In genomic region chr5:144753041-144753440, GRCm38 (mm10) we compare ENCODE assay signal across 8 mouse cellular contexts. TPM values are rescaled to one million over a fixed set of nuclear protein-coding genes. Genes with fewer than 3 reads are reported as not detected.
DNase-seq lines count a peak whose midpoint lies in the region; ATAC-seq and TF ChIP-seq lines count a peak whose summit lies in the region.

No protein-coding gene starts in this region.

- no peaks in the 10 kb centered on the region for H3K36me3 ChIP-seq in kidney, adult 2 months (ENCODE audit: control insufficient read depth, insufficient read depth, low read length)
- H3K36me3 ChIP-seq in kidney, embryonic 15.5 days, result no peaks in the 10 kb centered on the region
- H3K36me3 ChIP-seq in MEL (ENCODE audit: control insufficient read depth in 1 of 2, insufficient read depth in 2 of 2, low read length in 2 of 2), result no peaks in the 10 kb centered on the region
- no peaks in the 10 kb centered on the region for H3K36me3 ChIP-seq in intestine, postnatal 0 days (ENCODE audit: control insufficient read depth, insufficient read depth)
- no peaks in the 10 kb centered on the region for H3K36me3 ChIP-seq in liver, embryonic 11.5 days (ENCODE audit: control insufficient read depth, insufficient read depth, low read length)

- H3K9me3 ChIP-seq in kidney, embryonic 15.5 days (replicated peaks), result no peaks in the 10 kb centered on the region
- H3K9me3 ChIP-seq in MEL (replicated peaks; ENCODE audit: insufficient read depth, low read length), result no peaks in the 10 kb centered on the region
- H3K9me3 ChIP-seq in intestine, postnatal 0 days (ENCODE audit: control insufficient read depth), result no peaks in the 10 kb centered on the region
- H3K9me3 ChIP-seq in liver, embryonic 11.5 days (ENCODE audit: control insufficient read depth, low read length), result no peaks in the 10 kb centered on the region

- no peak for TF ChIP-seq POLR2A in kidney, adult 2 months (IDR thresholded peaks at IDR 0.05; ENCODE audit: low read depth, low read length)
- no peak for TF ChIP-seq POLR2A in MEL (IDR thresholded peaks at IDR 0.05; ENCODE audit: control insufficient read depth in 1 of 2, insufficient read depth in 1 of 2, low read depth in 1 of 2, low read length in 2 of 2, poor library complexity in 1 of 2)

- no peaks in the 10 kb centered on the region for H3K27me3 ChIP-seq in kidney, adult 2 months (replicated peaks; ENCODE audit: control insufficient read depth, insufficient read depth, low read length)
- no peaks in the 10 kb centered on the region for H3K27me3 ChIP-seq in kidney, embryonic 15.5 days
- H3K27me3 ChIP-seq in MEL (ENCODE audit: control insufficient read depth in 1 of 2, insufficient read depth in 2 of 2, low read length in 2 of 2), result no peaks in the 10 kb centered on the region
- H3K27me3 ChIP-seq in intestine, postnatal 0 days (replicated peaks; ENCODE audit: control insufficient read depth, insufficient read depth, low read length), result no peaks in the 10 kb centered on the region
- H3K27me3 ChIP-seq in liver, embryonic 11.5 days (replicated peaks; ENCODE audit: control insufficient read depth, insufficient read depth, low read length), result no peaks in the 10 kb centered on the region

- no peak overlapping the region for H3K27ac ChIP-seq in kidney, adult 2 months (ENCODE audit: insufficient read depth, low read depth, low read length)
- H3K27ac ChIP-seq in kidney, embryonic 15.5 days, result no peak overlapping the region
- no peak overlapping the region for H3K27ac ChIP-seq in MEL (ENCODE audit: control insufficient read depth, low read depth, low read length)
- H3K27ac ChIP-seq in intestine, postnatal 0 days (ENCODE audit: low read depth, low read length), result no peak overlapping the region
- H3K27ac ChIP-seq in liver, embryonic 11.5 days (ENCODE audit: low read depth, low read length), result no peak overlapping the region

- peak; percentile 42 for TF ChIP-seq RAD21 in MEL (IDR thresholded peaks at IDR 0.05; ENCODE audit: low read depth, low read length)

- H3K9ac ChIP-seq in kidney, embryonic 15.5 days, result no peak overlapping the region
- no peak overlapping the region for H3K9ac ChIP-seq in MEL (ENCODE audit: control insufficient read depth, low read depth, low read length, poor library complexity, severe bottlenecking)
- H3K9ac ChIP-seq in intestine, postnatal 0 days (ENCODE audit: low read depth, low read length), result no peak overlapping the region
- no peak overlapping the region for H3K9ac ChIP-seq in liver, embryonic 11.5 days (ENCODE audit: low read depth, low read length)

- no peak overlapping the region for H3K4me2 ChIP-seq in kidney, embryonic 15.5 days
- no peak overlapping the region for H3K4me2 ChIP-seq in intestine, postnatal 0 days (replicated peaks; ENCODE audit: low read depth)
- no peak overlapping the region for H3K4me2 ChIP-seq in liver, embryonic 11.5 days

- peak; percentile 79 for DNase-seq in kidney, adult 2 months
- peak; percentile 75 for DNase-seq in MEL (ENCODE audit: low read depth, low spot score)
- DNase-seq in cerebellum, postnatal 14 days, result peak; percentile 69 to 70
- no peak for DNase-seq in liver, embryonic 11.5 days (ENCODE audit: low spot score)
- DNase-seq in right cerebral cortex, adult 18-20 months, result peak; percentile 83
- no peak for DNase-seq in c-Kit-positive CD71-positive TER-119-positive erythroid progenitor cells, embryonic 14.5 days (ENCODE audit: low spot score)

- 0 out of 2 replicates have a peak, but pooled peaks have one; percentile 28 for TF ChIP-seq CTCF in kidney, adult 2 months (conservative IDR thresholded peaks at IDR 0.05; ENCODE audit: insufficient read depth, insufficient read length, low read depth, low read length)
- TF ChIP-seq CTCF in MEL (IDR thresholded peaks at IDR 0.05 in 2 of 3, conservative IDR thresholded peaks at IDR 0.05 in 1 of 3; ENCODE audit: control insufficient read depth in 1 of 3, insufficient read depth in 1 of 3, low read depth in 2 of 3, low read length in 3 of 3, poor library complexity in 1 of 3, severe bottlenecking in 1 of 3), result peak; percentile 38 to 57 (median 49)
- TF ChIP-seq CTCF in intestine, postnatal 0 days (IDR thresholded peaks at IDR 0.05; ENCODE audit: low read depth), result peak; percentile 75

- H3K4me1 ChIP-seq in kidney, adult 2 months (ENCODE audit: control insufficient read depth, insufficient read depth, low read length), result no peaks in the 10 kb centered on the region
- peaks cover 5% of the 10 kb centered on the region for H3K4me1 ChIP-seq in kidney, embryonic 15.5 days
- no peaks in the 10 kb centered on the region for H3K4me1 ChIP-seq in MEL (ENCODE audit: control insufficient read depth in 1 of 2, insufficient read depth in 2 of 2, low read length in 2 of 2)
- peaks cover 4% of the 10 kb centered on the region; the same call in 1 of the 2 replicates for H3K4me1 ChIP-seq in intestine, postnatal 0 days (replicated peaks; ENCODE audit: control insufficient read depth, insufficient read depth, low read length)
- H3K4me1 ChIP-seq in liver, embryonic 11.5 days (replicated peaks; ENCODE audit: control insufficient read depth, insufficient read depth, low read length), result no peaks in the 10 kb centered on the region; the same call in 1 of the 2 replicates

- no peaks in the 10 kb centered on the region for H3K79me2 ChIP-seq in MEL (ENCODE audit: control insufficient read depth, insufficient read depth, low read length, poor library complexity)

- TF ChIP-seq EP300 in MEL (IDR thresholded peaks at IDR 0.05; ENCODE audit: low read depth in 1 of 2, low read length in 2 of 2), result no peak

- H3K4me3 ChIP-seq in kidney, adult 2 months (ENCODE audit: insufficient read depth, low read depth, low read length), result no peak overlapping the region
- no peak overlapping the region for H3K4me3 ChIP-seq in kidney, embryonic 15.5 days (replicated peaks)
- no peak overlapping the region for H3K4me3 ChIP-seq in MEL (ENCODE audit: control insufficient read depth in 1 of 2, insufficient read depth in 1 of 2, low read depth in 2 of 2, low read length in 2 of 2)
- H3K4me3 ChIP-seq in intestine, postnatal 0 days (ENCODE audit: low read depth, low read length), result no peak overlapping the region
- no peak overlapping the region for H3K4me3 ChIP-seq in liver, embryonic 11.5 days (ENCODE audit: low read depth, low read length)

- 59% methylated on average over 7 of the region's 7 CpGs for WGBS in kidney, adult 2 months
- 67% methylated on average over 7 of the region's 7 CpGs for WGBS in kidney, embryonic 15.5 days
- WGBS in intestine, postnatal 0 days, result 48% methylated on average over 7 of the region's 7 CpGs
- 45% methylated on average over 7 of the region's 7 CpGs for WGBS in liver, embryonic 11.5 days

- ATAC-seq in kidney, embryonic 15.5 days (replicated peaks; ENCODE audit: low FRiP score), result no peak
- ATAC-seq in intestine, postnatal 0 days, result 0 out of 2 replicates have a peak, but pooled peaks have one; percentile 39
- 0 out of 2 replicates have a peak, but pooled peaks have one; percentile 37 for ATAC-seq in liver, embryonic 11.5 days (replicated peaks; ENCODE audit: low FRiP score)

TF ChIP-seq in MEL, 35 proteins besides CTCF, POLR2A, EP300 and RAD21:
- TF ChIP-seq SMC3 (IDR thresholded peaks at IDR 0.05; ENCODE audit: low read depth, low read length), result peak; percentile 39; the same call in 1 of the 2 replicates
- no peak for TF ChIP-seq USF2 (IDR thresholded peaks at IDR 0.05; ENCODE audit: borderline replicate concordance in 1 of 2, insufficient read depth in 1 of 2, low read depth in 1 of 2, low read length in 2 of 2)

RNA-seq across cellular contexts. Expression of gene Tmem130, which starts 8.6 kb away (rescaled TPM):
- 0.26 and 0.55 TPM in 2 replicates for polyA plus RNA-seq in kidney, adult 2 months (2012; rRNA removed)
- polyA plus RNA-seq in kidney, embryonic 15.5 days (2015; fragmentation: Nextera tagmentation; extraction: Ambion mirVana), result 0.50 and 2.5 TPM in 2 replicates
- total RNA-seq in MEL (2012; rRNA removed), result not detected in 2 replicates
- under 1 TPM in 1 of 2 experiments, not detected in 1; 0.14 TPM for polyA plus RNA-seq in MEL (2012; ENCODE audit: insufficient read depth in 1 of 2, insufficient read length in 2 of 2, low read depth in 1 of 2, low replicate concordance in 2 of 2, missing spikeins in 1 of 2)
- 2.4 and 2.9 TPM in 2 replicates for polyA plus RNA-seq in intestine, postnatal 0 days (2015; fragmentation: Nextera tagmentation; extraction: Ambion mirVana)
- polyA plus RNA-seq in liver, embryonic 11.5 days (2014; fragmentation: Nextera tagmentation; extraction: Ambion mirVana), result 0.65 and 0.86 TPM in 2 replicates

RNA-seq across cellular contexts. Expression of gene Trrap, which starts 14.5 kb away (rescaled TPM):
- 71.7 and 79.7 TPM in 2 replicates for polyA plus RNA-seq in kidney, adult 2 months (2012; rRNA removed)
- 70.0 and 84.0 TPM in 2 replicates for polyA plus RNA-seq in kidney, embryonic 15.5 days (2015; fragmentation: Nextera tagmentation; extraction: Ambion mirVana)
- total RNA-seq in MEL (2012; rRNA removed), result 44.1 and 48.9 TPM in 2 replicates
- polyA plus RNA-seq in MEL (2012; ENCODE audit: insufficient read depth in 1 of 2, insufficient read length in 2 of 2, low read depth in 1 of 2, low replicate concordance in 2 of 2, missing spikeins in 1 of 2), result 10 to 100 TPM; 45.6 to 91.6 TPM
- 20.0 and 24.3 TPM in 2 replicates for polyA plus RNA-seq in intestine, postnatal 0 days (2015; fragmentation: Nextera tagmentation; extraction: Ambion mirVana)
- 58.6 and 64.2 TPM in 2 replicates for polyA plus RNA-seq in liver, embryonic 11.5 days (2014; fragmentation: Nextera tagmentation; extraction: Ambion mirVana)

Comparison
In these comparisons a context has a peak if more than half of its experiments do, and no peak if none do; other contexts are left out.
1. DNase-seq: peak in kidney, adult 2 months (single experiment), MEL (single experiment), cerebellum, postnatal 14 days (2 of 2) and right cerebral cortex, adult 18-20 months (single experiment); none in liver, embryonic 11.5 days (single experiment) and c-Kit-positive CD71-positive TER-119-positive erythroid progenitor cells, embryonic 14.5 days (single experiment).
2. Peak in every context shown above with its lines, with median percentiles within 50 percentile points of each other: CTCF ChIP-seq.